Mouse (Mus musculus) adrenal gland, postnatal 10 days (tissue): ENCODE measurements around the gene Gm4491. TPM values are rescaled to one million over a fixed set of nuclear protein-coding genes. Genes with fewer than 3 reads are reported as not detected.
A peak's percentile ranks its signal among the peaks of the same experiment; 100 is the strongest.

Experiments
- DNase-seq: peaks from one replicate; pipeline ENCODE4 v3.0.0; 2021; ENCODE audit warnings: mixed read lengths
- total RNA-seq, 2 experiments: library from RNA; stranded (reverse); gene quantifications; 2 replicates each; pipeline ENCODE4 v1.2.3; 2021

Gene Gm4491
- total RNA-seq, 2 experiments from 2014 or later: not detected

DNA sequence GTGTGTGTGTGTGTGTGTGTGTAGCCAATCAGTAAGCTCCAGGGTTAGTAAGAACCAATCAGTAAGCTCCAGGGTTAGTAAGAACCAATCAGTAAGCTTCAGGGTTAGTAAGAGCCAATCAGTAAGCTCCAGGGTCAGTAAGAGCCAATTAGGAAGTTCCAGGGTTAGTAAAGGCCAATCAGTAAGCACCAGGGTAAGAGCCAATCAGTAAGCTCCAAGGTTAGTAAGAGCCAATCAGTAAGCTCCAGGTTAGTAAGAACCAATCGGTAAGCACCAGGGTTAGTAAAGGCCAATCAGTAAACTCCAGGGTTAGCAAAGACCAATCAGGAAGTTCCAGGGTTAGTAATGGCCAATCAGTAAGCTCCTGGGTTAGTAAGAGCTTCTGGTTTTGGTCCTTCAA, 32.8 kb downstream of the Gm4491 start:
- DNase-seq: no peak

DNA sequence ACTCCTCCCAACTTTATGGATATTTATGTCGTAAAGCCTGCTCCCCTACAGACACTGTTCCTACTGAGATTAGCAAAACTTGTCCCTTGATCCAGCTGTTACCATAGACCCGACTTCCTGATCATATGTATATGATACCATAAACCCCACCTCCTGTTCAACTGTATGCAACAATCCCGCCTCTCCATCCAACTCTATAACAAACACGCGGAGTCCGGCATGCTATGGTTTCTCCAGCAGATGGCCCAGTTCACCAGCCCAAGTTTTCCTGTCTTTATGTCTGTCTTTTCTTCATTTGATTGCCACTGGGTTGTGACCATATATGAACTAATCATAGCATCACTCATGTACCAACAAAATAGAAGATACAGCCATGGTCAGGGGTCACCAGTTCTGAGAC, 40.1 kb downstream of the Gm4491 start:
- DNase-seq: no peak

DNA sequence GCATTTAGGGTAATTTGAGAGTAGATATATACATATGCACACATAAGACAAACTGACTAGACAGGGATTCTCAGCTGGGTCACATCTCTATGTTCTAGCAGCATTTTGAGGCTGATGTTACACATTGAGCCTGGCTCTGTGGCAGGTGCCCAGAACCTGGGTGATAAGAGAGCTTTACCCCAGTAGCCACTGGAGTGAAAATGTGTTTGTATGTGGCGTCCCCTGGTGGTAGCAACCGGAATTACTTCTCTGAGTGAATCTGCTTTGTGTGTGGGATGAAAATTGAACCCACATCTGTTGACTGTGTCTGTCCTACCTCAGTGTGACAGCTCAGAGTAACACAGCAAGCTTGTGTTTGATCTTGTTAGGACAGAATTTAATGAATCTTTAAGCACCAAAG, 45.8 kb downstream of the Gm4491 start:
- DNase-seq: peak; percentile 66

DNA sequence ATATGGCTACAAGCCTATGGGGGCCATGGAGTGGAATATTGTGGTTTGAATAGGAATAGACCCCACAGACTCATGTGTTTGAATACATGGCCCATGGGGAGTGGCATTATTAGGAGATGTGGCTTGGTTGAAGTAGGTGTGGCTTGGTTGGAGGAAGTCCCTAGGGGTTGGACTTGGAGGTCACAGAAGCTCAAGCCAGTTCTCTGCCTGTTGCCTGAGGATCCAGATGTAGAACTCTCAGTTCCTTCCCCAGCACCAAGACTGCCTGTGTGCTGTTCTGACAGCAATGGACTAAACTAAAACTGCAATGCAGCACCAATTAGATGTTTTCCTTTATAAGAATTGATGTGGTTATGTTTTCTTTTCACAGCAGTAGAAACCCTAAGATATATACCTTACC, 49.6 kb downstream of the Gm4491 start:
- no peak for DNase-seq

Other genes with a start within 250 kb of the Gm4491 start
- gene Zmym2, start 229.2 kb downstream of the Gm4491 start, total RNA-seq: 10 to 100 TPM; 42.5 to 55.0 TPM
- 1 to 10 TPM in 1 of 2 experiments, under 1 TPM in 1; 0.15 to 1.0 TPM for gene Gja3, start 57.8 kb downstream of the Gm4491 start, total RNA-seq
- gene Gjb2, start 11.2 kb downstream of the Gm4491 start, total RNA-seq: 10 to 100 TPM in 1 of 2 experiments, 1 to 10 TPM in 1; 8.1 to 17.6 TPM
- not detected for gene Gjb6, start 17.7 kb upstream of the Gm4491 start, total RNA-seq